Mouse (Mus musculus) Patski (cell line): ENCODE data around the gene Slc37a1. TPM values are rescaled to one million over a fixed set of nuclear protein-coding genes. Genes with fewer than 3 reads are reported as not detected.
"Not testable (repeated sequence)": the region's sequence is repeated elsewhere in the genome, so short reads cannot be mapped to it uniquely, and the experiment has no call there.

Source experiments
- ATAC-seq: fragments of 100-300 bp; one replicate; pipeline ENCODE4 v1.8.0; 2021
- CTCF ChIA-PET: fragments of 350-600 bp; sonication (Branson Sonifier 250); formaldehyde crosslinking; loops from one replicate; lab custom pipeline; 2022; ENCODE audit warnings: inconsistent platforms; lab: Charles Lee
- POLR2A ChIA-PET: fragments of 350-600 bp; sonication (Branson Sonifier 250); formaldehyde crosslinking; loops from one replicate; lab custom pipeline; 2022; ENCODE audit warnings: antibody characterized with exemption, inconsistent platforms; lab: Charles Lee
- DNase-seq: peaks from one replicate; pipeline ENCODE4 v3.0.0-alpha.2; 2011; ENCODE audit warnings: low read depth, low spot score
- H3K27me3 ChIP-seq: fragments of 371-371 bp; one replicate; pipeline ENCODE4 v1.5.1; 2021
- CTCF ChIP-seq: fragments of 100-300 bp; IDR thresholded peaks from one replicate; pipeline ENCODE4 v1.5.1; 2021
- in situ Hi-C: fragments of 300-500 bp; cut with MboI; formaldehyde crosslinking; loops from 3 replicates; pipeline ENCODE4 v1.11.1; 2018; ENCODE audit warnings: low pct_unique_long_range_greater_than_20kb, mixed read lengths
- polyA plus RNA-seq: library from polyadenylated mRNA; unstranded; gene quantifications from one replicate; pipeline ENCODE4 v1.2.3, GENCODE M21; 2021

The Slc37a1 gene
- polyA plus RNA-seq, 1 experiment from 2014 or later = 4.5 TPM

DNA sequence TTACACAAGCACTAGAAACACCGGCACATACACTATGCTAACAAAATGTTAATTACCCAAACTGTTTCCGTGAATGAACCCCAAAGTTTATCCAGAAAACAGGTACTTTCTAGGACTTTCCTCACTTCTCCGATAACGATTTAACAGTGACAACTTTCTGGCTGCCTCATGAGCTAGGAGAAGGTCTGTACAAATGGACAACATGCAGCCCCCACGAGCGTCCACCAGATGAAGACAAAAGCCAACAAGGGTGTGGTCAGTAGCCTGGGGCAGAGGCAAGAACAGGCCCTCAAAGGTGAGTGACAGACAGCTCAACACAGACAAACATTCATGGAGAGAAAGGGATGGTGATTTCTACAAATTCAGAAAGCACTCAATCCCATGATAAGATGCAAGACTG, 19.0 kb upstream of the Slc37a1 start:
- ATAC-seq (no peak), DNase-seq (no peak)
- H3K27me3 ChIP-seq = no peaks in the 10 kb centered on the region
- in situ Hi-C loops = no loop called here
- CTCF ChIA-PET = interaction anchor here (0.9 kb wide), 1 partner anchor 22 kb away, joined by 4 read pairs; no protein-coding TSS in a partner anchor
- no peak for TF ChIP-seq CTCF
- POLR2A ChIA-PET = no interaction called here

DNA sequence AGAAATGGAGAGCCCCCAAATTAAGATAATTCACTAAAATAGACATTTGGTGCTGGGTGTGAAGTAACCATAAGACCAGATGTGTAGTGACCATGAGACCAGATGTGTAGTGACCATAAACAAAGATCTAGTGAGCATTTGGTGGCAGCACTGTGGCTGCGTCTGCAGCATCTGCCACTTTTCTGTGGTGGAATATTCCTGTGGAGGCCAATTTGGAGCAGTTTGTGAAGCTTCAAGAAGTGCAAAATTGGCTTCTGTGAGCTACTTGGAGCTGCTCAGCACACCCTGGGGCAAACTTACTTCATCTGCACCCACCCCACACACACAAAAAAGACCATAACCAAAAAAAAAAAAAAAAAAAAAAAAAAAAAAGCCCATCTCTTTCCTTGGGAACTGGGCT, 18.6 kb upstream of the Slc37a1 start:
- CTCF ChIA-PET = interaction anchor here (0.9 kb wide), 1 partner anchor 21 kb away, joined by 4 read pairs; no protein-coding TSS in a partner anchor
- DNase-seq (no peak), ATAC-seq (no peak)
- in situ Hi-C loops = no loop called here
- POLR2A ChIA-PET = no interaction called here
- TF ChIP-seq CTCF = no peak
- H3K27me3 ChIP-seq = no peaks in the 10 kb centered on the region

DNA sequence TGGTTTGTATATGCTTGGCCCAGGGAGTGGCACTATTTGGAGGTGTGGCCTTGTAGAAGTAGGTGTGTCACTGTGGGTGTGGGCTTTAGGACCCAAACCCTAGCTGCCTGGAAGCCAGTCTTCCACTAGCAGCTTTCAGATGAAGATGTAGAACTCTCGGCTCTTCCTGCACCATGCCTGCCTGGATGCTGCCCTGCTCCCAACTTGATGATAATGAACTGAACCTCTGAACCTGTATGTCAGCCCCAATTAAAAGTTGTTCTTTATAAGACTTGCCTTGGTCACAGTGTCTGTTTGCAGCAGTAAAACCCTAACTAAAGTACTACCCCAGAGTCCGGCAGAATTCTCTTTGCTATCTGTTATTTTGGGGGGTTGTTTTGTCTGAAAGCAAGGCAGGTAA, 16.8 kb upstream of the Slc37a1 start:
- DNase-seq = no peak
- POLR2A ChIA-PET = no interaction called here
- ATAC-seq = no peak
- no peak for TF ChIP-seq CTCF
- in situ Hi-C loops = no loop called here
- CTCF ChIA-PET = no interaction called here
- no peaks in the 10 kb centered on the region for H3K27me3 ChIP-seq

DNA sequence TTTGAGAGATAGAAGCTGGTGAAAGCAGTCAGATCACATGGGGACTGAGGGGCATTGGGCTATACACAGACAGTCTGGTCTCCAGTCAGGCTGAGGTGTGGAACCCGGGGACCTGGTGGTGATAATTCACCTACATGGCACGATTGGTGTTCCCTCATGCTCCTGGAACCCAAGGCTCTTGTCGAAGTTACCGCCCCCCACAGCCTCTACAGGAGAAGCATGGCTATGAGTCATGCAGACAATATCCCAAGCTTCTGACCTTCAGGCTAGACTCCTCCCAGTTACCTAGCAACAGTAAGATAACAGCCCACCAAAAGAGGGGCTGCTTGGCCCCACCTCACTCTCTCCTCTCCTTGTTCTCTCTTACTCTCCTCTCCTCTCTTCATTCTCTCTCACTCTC, 16.3 kb upstream of the Slc37a1 start:
- ATAC-seq (no peak), DNase-seq (no peak)
- in situ Hi-C loops = no loop called here
- POLR2A ChIA-PET = no interaction called here
- no peak for TF ChIP-seq CTCF
- CTCF ChIA-PET = no interaction called here
- H3K27me3 ChIP-seq = no peaks in the 10 kb centered on the region

DNA sequence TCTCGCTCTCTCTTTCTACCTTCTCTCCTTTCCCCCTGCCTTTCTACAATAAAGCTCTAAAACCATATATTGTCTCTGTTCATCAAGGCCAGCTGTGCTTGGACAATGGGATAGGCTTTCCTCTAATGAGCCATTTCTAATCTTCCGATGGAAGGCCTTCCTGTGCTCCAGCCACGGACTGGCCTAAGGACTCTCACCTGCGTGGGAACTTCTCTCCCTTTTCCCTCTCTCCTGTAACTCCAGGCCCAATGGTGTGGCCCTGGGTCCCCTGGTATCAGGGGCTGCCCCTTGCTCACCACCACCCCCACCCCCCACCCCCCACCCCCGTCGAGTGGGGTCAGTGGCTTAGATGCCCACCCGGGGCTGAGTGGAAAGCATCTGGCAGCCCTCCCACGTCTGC, 15.9 kb upstream of the Slc37a1 start:
- POLR2A ChIA-PET, CTCF ChIA-PET, H3K27me3 ChIP-seq, ATAC-seq, in situ Hi-C loops, DNase-seq: not testable (repeated sequence)

DNA sequence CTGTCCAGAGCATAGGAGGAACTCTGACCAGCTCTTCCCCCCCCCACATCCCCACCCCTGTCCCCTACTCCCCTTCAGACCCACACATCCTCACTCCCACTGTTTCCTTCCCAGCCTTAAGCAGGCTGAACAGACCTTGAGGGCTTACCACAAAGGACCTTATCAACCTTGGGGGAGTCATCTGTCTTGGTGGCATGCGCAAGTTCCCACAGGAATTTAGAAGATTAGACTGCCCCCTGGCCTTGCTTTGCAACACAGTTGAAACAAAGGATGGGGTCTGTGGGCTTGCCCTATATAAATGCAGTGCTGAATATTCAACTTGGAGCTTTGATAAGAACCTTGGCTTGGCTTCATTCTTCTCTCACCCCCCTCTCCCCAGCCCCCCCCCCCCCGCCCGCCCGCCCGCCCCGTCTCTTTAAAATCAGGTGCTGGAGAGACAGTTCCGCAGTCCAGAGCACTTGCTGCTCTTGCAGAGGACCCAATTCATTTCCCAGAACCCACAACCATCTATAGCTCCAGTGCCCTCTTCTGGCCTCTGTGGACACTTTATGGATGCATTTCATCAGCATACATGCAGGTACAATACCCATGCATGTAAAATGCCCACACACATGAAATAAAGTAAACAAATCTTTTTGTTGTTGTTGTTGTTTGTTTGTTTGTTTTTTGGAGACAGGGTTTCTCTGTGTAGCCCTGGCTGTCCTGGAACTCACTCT, 15.3 kb upstream of the Slc37a1 start:
- ATAC-seq (no peak), DNase-seq (no peak)
- no peak for TF ChIP-seq CTCF
- ChIA-PET CTCF (no interaction called here), POLR2A (no interaction called here)
- in situ Hi-C loops = no loop called here
- H3K27me3 ChIP-seq = no peaks in the 10 kb centered on the region

DNA sequence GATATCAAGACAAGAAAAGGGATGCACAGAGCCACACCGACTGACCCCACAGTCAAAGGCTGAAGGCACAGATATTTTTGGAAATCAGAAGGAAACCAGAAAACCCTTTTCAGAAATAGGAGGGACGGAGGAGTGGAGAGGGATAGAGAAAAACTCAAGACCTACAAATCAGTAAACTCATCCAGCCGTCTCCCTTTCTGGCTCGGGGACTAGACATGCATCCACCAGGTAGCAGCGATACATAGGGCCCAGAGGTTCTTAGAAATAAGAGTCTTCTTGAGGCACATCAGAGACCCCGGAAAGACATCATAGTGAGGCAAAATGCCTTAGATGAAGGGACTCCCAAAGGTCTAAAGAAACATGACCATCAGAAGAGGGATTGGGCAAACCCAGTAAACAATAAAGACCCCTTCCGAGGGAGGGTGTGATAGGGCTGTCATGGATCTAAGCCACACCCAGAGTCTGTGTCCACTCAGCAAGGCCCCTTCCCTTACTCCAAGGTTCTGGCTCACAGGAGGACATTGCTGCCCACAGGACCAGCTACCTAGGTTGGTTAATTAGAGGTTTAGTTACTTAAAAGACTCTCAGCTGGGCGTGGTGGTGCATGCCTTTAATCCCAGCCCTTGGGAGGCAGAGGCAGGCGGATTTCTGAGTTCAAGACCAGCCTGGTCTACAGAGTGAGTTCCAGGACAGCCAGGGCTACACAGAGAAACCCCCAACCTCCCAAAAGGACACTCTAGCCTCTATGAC, 14.0 kb upstream of the Slc37a1 start:
- ChIA-PET POLR2A (no interaction called here), CTCF (no interaction called here)
- H3K27me3 ChIP-seq = no peaks in the 10 kb centered on the region
- in situ Hi-C loops = no loop called here
- TF ChIP-seq CTCF = no peak
- ATAC-seq (no peak), DNase-seq (no peak)

DNA sequence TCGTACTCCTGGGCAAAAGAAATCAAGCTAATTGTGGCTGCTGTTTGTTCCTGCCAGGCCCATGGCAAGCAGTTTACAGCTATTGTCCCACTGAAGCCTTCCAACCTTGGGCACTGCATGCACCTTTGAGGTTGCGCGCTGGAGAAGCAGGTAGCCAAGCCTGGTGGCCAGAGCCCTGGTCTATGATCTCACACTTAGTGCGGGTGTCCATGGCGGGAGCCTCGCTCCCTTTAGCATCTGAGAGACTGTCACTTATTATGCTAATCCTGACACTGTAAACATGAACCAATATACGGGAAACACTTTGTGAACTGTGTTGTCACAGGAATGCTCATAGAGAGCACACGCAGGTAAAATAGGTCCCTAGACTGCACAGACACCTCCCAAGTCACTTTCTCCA, 13.0 kb upstream of the Slc37a1 start:
- CTCF ChIA-PET = no interaction called here
- DNase-seq (no peak), ATAC-seq (no peak)
- TF ChIP-seq CTCF = no peak
- POLR2A ChIA-PET = no interaction called here
- in situ Hi-C loops = no loop called here
- no peaks in the 10 kb centered on the region for H3K27me3 ChIP-seq

DNA sequence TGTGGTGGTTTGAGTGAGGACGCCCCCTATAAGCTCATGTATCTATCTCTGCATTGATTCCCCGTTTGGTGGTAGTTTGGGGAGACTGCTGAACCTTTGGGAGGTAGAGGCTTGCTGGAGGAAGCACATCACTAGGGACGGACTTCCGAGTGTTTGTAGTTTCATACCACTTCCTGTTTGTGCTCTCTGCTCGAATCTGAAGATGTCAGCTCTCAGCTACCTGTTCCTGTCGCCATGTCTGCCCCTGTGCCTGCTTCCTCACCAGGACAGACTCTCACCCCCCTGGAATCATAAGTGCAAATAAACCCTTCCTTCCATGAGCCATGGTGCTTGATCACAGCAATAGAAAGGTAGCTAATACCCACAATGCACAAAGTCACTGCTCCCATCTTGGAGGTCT, 11.4 kb upstream of the Slc37a1 start:
- in situ Hi-C loops = no loop called here
- CTCF ChIA-PET = interaction anchor here (1.3 kb wide), 1 partner anchor 20 kb away, joined by 3 read pairs; no protein-coding TSS in a partner anchor
- no peaks in the 10 kb centered on the region for H3K27me3 ChIP-seq
- DNase-seq (no peak), ATAC-seq (no peak)
- POLR2A ChIA-PET = no interaction called here
- no peak for TF ChIP-seq CTCF

DNA sequence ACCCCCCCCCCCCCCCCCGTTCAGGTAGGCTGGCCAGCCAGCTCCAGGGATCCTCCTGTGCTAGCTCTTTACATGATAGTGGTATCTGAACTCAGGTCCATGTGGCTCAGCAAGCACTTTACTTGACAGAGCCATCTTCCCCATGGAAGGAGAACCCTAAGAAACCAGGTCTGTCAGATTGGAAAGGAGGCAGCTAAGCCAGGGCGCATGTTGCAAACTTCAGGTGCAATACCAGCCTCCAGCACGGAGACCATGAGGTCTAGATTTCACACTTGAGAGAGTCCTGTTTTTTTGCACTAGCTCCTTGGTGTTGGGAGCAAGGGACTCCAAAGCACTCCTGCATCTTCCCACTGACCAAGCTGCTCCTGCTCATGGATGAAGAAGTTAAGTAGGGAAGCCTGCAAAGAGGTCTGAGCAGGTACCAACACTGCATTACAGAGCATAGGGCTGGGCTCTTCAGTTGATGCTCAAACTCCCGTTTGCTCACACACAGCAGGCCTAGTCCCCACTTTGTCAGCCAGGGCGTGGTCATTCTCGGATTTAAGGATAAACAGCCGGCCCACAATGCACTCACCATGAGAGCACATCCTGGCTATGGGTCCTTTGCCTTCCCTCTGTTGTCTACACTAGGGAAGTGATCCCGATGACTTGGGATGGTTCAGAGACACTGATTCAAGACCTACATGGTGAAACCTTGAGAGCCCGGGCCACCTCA, 10.2 kb upstream of the Slc37a1 start:
- CTCF ChIA-PET = interaction anchor here (1.3 kb wide), 1 partner anchor 22 kb away, joined by 3 read pairs; no protein-coding TSS in a partner anchor
- POLR2A ChIA-PET = no interaction called here
- no peaks in the 10 kb centered on the region for H3K27me3 ChIP-seq
- no peak for TF ChIP-seq CTCF
- ATAC-seq (peak; percentile 23), DNase-seq (no peak)
- in situ Hi-C loops = no loop called here
